Mouse (Mus musculus) testis, postnatal 14 days (tissue): ENCODE data around the gene Anln.
A peak's percentile ranks its signal among the peaks of the same experiment; 100 is the strongest.
"Not testable (repeated sequence)": the region's sequence is repeated elsewhere in the genome, so short reads cannot be mapped to it uniquely, and the experiment has no call there.

Experiments used
- DNase-seq: peaks from one replicate; pipeline ENCODE4 v3.0.0; 2021; ENCODE audit warnings: low spot score

Gene Anln

GRCm38 (mm10) chr9:22319109-22319508, 69.9 kb downstream of the Anln start:
- DNase-seq = no peak

- not testable (repeated sequence) for DNase-seq
Observed at GRCm38 (mm10) chr9:22316047-22316446, 72.9 kb downstream of the Anln start.

GRCm38 (mm10) chr9:22314066-22314465, 74.9 kb downstream of the Anln start:
- no peak for DNase-seq

GRCm38 (mm10) chr9:22313218-22313617, 75.8 kb downstream of the Anln start:
- no peak for DNase-seq

GRCm38 (mm10) chr9:22309651-22310050, 79.3 kb downstream of the Anln start:
- DNase-seq = no peak

GRCm38 (mm10) chr9:22307920-22308262, 81.1 kb downstream of the Anln start:
- DNase-seq = not testable (repeated sequence)

GRCm38 (mm10) chr9:22307156-22307919, 81.7 kb downstream of the Anln start, which contains the start of gene Zfp810:
Zfp810 (minus strand) TSS chr9:22307648.
- peak; percentile 94 for DNase-seq

- DNase-seq = no peak
Observed at GRCm38 (mm10) chr9:22306726-22307125, 82.3 kb downstream of the Anln start.

GRCm38 (mm10) chr9:22302199-22302598, 86.8 kb downstream of the Anln start:
- DNase-seq = no peak
